Mouse (Mus musculus): ENCODE measurements around the gene Trim30a.
"Not testable (repeated sequence)": the region's sequence is repeated elsewhere in the genome, so short reads cannot be mapped to it uniquely, and the experiment has no call there.

Trim30a gene

DNA sequence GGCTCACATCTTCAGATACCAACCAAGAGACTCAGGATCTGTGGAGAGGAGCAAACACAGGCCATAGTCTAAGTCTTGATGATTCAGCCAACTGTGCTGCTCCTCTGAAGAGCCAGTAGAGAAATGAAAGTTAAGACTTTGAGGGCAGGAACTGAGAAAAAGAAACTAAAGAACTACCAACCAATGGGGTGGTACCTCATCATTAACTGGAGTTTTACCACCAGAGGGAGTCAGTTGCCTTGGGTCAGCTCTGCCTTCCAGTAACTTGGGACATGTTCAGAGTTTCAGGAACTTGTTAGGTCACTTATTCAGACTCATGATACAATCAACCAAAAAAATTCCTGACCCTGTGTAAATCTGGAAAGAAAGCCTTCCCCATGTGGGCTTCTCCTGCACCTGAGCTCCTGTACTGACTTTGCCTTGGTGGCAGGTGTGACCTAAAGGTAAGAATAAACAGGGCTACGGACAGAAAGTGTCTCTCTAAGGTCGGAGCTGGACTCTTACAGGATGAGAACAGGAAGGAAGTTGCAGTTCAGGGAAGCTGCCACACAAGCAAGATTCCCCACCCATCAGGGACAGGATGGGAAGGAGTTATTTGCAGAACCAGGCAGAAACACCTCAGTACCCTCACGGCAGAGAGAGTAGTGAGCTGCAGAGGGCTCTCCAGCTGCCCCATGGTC is at the start of gene Trim30a:
Trim30a (minus strand) TSS at position 129 of the 680 bp plus-strand sequence.
- DNase-seq (ENCODE audit: low read depth, low spot score): no peak

DNA sequence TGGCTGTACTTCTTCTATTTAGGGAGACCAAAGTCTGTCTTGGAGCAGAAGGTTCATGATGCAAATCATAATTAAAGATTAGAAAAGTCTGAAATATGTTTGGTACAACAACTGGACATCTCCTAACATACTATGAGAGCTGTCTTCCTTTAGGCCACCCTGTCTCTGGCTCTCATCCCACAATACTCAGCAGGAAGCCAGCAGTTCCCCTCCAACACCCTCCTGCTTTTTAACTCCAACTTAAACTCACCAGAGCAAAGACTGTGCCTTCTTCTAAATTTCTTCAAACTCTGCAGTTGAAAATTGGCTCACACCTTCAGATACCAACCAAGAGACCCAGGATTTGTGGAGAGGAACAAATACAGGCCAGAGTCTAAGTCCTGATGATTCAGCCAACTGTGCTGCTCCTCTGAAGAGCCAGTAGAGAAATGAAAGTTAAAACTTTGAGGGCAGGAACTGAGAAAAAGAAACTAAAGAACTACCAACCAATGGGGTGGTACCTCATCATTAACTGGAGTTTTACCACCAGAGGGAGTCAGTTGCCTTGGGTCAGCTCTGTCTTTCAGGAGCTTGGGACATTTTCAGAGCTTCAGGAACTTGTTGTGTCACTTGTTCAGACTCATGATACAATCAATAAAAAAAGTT is 42.5 kb upstream of the Trim30a start, which contains the start of gene Trim30d:
Trim30d (minus strand) TSS at position 429 of the 645 bp plus-strand sequence.
- DNase-seq (ENCODE audit: low read depth, low spot score): not testable (repeated sequence)

DNA sequence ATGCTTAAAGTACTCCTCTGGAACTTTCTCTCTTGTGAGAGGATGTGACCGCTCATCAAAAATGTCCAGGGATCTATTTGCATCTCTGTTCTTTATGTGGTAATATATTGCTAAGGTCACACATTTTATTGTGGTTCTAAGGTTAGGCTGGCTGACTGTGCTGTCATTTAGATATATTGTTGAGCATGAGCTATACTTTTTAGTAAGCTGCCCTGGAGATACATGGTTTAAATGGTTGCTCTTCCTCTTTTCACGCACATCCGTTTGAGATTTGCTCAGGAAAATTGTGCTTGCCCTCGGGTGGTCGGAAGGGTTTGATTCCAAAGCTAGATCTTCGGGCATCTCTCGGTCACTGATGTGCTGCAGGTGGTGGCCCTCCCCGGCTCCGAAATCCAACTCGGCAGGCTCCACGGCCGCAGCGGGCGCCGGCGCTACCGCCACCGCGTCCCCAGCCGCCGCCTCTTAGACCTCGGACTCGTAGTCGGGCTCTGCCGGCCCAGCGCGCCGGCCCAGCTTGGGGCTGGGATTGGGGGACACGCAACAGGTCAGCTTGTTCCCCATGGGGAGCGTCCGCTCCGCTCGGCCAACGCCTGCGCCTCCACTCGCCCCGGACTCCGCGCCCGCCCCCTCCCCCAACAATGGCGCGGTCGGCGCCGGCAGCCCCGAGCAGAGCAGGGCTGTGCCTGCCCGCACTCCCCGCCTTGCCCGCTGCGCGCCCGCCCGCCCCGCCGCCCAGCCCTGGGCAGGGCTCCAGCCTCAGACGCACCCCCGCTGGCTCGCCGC is 36.8 kb upstream of the Trim30a start:
- DNase-seq (ENCODE audit: low read depth, low spot score): no peak

DNA sequence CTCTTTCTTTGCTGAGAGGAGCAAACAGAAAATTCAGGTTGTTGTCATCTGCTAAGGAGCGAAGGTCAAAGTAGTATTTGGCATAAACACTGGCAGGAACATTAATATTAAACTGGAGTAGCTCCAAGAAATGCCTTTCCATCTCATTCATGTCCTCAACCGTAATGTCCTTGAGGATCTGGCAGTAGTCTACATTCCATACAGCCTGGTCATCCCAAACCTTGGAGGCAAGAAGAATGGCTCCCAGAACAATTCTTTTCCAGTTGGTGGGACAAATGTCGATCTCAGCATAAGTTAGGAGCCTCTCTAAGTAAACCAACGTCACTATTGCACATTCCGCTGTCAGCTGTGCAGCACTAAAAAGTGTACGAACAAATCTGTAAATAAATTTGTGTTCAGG is 36.2 kb upstream of the Trim30a start:
- not testable (repeated sequence) for DNase-seq (ENCODE audit: low read depth, low spot score)

DNA sequence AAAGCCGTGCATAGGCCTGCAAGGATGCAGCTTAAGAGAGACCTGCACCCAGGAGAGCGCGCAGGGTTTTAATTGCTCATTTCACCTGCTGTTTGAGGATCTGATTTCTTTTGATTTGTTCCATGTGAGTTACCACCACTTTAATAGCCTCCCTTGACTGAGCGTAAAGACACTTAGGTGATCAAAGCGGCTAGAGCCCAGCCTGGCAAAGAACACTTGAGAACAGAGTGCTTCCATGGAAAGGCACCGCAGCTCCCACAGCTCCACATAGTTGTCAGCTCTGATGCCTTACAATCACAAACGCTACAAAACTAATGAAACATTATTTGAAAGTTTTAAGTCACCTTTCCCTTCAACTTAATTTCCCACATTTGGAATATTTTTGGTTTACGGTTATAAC is 34.5 kb upstream of the Trim30a start:
- not testable (repeated sequence) for DNase-seq (ENCODE audit: low read depth, low spot score)

DNA sequence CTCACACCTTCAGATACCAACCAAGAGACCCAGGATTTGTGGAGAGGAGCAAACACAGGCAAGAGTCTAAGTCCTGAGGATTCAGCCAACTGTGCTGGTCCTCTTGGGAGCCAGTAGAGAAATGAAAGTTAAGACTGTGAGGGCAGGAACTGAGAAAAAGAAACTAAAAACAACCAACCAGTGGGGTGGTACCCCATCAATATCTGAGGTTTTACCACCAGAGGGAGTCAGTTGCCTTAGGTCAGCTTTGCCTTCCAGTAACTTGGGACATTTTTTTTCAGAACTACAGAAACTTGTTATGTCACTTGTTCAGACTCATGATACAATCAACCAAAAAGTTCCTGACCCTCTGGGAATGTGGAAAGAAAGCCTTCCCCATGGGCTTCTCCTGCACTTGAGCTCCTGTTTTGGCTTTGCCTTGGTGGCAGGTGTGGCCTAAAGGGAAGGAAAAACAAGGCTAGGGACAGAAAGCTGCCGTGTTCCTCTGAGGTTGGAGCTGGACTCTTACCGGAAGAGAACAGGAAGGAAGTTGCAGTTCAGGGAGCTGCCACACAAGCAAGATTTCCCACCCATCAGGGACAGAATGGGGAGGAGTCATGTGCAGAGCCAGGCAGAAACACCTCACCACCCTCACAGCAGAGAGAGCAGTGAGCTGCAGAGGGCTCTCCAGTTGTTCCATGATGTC is 18.9 kb downstream of the Trim30a start:
- DNase-seq (ENCODE audit: low read depth, low spot score): no peak

DNA sequence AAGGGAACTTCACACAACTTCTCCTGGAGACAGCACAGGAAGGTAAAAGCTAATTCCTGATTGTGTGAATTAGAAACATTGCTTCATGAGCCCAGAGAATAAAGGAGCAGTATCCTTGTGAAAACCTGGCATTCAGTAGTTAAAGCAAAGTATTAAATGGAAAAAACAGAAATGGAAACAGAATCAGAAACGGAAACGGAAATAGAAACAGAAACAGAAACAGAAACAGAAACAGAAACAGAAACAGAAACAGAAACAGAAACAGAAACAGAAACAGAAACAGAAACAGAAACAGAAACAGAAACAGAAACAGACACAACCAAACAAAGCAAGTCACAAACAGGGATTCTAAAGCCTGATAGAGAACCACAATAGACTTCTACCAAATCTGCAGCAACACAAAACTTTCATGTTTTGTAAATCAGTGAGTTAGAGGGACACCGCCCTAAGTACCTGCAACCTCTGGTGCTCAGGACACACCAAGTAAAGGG is 60.5 kb downstream of the Trim30a start:
- DNase-seq (ENCODE audit: low read depth, low spot score): no peak

DNA sequence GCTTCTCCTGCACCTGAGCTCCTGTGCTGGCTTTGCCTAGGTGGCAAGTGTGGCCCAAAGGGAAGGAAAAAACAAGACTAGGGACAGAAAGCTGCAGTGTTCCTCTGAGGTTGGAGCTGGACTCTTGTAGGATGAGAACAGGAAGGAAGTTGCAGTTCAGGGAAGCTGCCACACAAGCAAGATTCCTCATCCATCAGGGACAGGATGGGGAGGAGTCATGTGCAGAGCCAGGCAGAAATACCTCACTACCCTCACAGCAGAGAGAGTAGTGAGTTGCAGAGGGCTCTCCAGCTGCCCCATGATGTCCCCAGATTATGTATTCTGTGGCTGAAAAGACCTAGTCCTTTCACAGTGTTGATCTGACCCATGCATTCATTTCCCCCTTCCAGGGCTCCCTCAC is 63.9 kb downstream of the Trim30a start:
- no peak for DNase-seq (ENCODE audit: low read depth, low spot score)

DNA sequence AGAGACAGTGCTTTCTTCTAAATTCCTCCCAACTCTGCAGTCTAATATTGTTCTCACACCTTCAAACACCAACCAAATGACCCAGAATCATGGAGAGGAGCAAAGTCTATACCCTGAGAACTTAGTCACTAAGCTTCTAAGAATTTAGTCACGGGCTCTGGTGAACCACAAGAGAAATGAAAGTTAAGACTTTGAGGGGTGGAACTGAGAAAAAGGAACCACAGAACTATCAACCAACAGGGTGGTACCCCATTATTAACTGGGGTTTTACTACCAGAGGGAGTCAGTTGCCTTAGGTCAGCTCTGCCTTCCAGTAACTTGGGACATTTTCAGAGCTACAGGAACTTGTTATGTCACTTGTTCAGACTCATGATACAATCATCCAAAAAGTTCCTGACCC is 64.3 kb downstream of the Trim30a start, which contains the start of gene Trim30c:
Trim30c (minus strand) TSS at position 140 of the 400 bp plus-strand sequence.
- DNase-seq (ENCODE audit: low read depth, low spot score): no peak

DNA sequence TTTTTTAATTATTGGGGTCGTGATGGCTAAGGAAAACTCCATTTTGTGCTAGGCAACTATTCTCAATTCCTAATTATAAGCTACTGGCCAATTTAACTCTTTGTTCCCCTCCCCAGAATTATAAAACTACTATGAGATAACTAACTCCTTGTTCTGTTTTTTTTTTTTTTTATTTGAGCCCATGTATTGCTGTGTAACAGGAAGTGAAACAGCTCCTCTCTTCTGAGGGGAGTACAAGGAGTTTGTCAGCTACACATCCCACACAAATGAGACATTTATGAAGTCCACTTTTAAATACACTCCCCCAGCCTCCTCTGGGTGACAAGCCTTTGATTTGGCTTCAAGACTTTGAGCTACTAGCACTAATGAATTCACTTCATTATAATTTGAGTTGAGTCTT is 66.5 kb downstream of the Trim30a start:
- no peak for DNase-seq (ENCODE audit: low read depth, low spot score)

DNA sequence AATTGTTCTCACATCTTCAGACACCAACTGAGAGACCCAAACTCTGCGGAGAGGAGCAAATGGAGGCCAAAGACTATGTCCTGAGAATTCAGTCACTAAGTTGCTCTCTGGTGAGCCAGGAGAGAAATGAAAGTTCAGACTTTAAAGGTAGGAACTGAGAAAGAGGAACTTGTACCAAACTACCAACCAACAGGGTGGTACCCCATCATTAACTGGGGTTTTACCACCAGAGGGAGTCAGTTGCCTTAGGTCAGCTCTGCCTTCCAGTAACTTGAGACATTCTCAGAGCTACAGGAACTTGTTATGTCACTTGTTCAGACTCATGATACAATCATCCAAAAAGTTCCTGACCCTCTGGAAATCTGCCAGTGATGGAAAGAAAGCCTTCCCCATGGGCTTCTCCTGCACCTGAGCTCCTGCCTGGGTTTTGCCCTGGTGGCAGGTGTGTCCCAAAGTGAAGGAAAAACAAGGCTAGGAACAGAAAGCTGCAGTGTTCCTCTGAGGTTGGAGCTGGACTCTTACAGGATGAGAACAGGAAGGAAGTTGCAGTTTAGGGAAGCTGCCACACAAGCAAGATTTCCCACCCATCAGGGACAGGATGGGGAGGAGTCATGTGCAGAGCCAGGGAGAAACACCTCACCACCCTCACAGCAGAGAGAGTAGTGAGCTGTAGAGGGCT is 95.1 kb downstream of the Trim30a start, which contains the start of gene Trim30b:
Trim30b (minus strand) TSS at position 149 of the 679 bp plus-strand sequence.
- DNase-seq (ENCODE audit: low read depth, low spot score): no peak

DNA sequence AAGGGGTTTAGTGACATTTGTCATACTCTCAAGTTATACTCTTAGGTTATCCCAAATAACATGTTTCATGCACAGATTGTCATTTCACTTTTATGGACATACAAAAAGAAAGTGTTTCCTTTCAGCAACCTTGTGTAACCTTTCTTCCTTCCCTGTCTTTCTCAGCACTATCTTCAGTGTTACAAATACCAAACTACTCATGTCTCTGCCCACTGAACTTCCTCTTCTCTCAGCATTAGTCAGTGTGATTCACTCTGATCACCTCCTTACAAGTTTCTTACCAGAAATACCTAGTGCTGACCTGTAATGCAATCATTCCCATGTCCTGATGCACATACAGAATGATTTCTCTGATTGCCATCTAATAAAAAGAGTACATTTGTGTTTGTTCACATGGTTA is 98.7 kb downstream of the Trim30a start:
- no peak for DNase-seq (ENCODE audit: low read depth, low spot score)

Data from retina, postnatal 7 days (tissue).